16 mouse cellular contexts compared by ENCODE assay signal in the genomic region with DNA sequence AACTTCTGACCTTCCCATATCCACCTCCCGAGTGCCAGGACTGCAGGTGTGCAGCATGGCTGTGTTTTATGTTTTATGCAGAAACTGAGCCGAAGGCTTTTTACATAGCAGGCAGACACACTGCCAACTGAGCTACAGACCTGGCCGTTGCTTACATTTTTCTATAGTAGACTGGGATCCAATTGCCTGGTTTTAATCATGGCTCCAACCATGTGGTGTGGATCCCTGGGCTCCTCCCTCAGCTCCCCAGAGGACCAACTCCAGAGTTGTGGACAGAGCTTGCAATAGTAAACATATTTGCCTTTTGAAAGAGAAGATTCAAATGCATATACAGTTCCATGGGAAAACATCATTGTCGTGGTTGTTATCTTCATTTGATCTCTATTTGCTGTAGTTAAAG.
"Had no signal": no experiment of that assay in that cellular context is flagged by ENCODE, and none has a peak within 500 bp of the region (broad histone marks: within the 10 kb centered on the region; RNA-seq: fewer than 3 reads in every experiment).

No protein-coding gene starts in this region.

- H3K27me3 ChIP-seq: neural tube, embryonic 13.5 days; neural tube, embryonic 15.5 days; stomach, embryonic 15.5 days had no signal

- H3K27ac ChIP-seq: neural tube, embryonic 13.5 days; neural tube, embryonic 15.5 days; stomach, embryonic 15.5 days; stomach, postnatal 0 days had no signal

- H3K9ac ChIP-seq: neural tube, embryonic 13.5 days; neural tube, embryonic 15.5 days; stomach, embryonic 15.5 days had no signal

- H3K36me3 ChIP-seq: neural tube, embryonic 13.5 days; neural tube, embryonic 15.5 days; stomach, embryonic 15.5 days had no signal

- H3K4me2 ChIP-seq: neural tube, embryonic 13.5 days; neural tube, embryonic 15.5 days; stomach, embryonic 15.5 days had no signal

- DNase-seq: retina, postnatal 1 day; right cerebral cortex, adult 18-20 months; right cerebral cortex, postnatal 14 days; right cerebral cortex, postnatal 25 days; right cerebral cortex, postnatal 4 days; spleen, adult 18-20 months; thymus, adult 18-20 months; thymus, adult 2 months; thymus, postnatal 14 days; thymus, postnatal 25 days; thymus, postnatal 36 days; thymus, postnatal 4 days had no signal

- H3K4me3 ChIP-seq: neural tube, embryonic 13.5 days; neural tube, embryonic 15.5 days; stomach, embryonic 15.5 days had no signal

- H3K9me3 ChIP-seq: neural tube, embryonic 13.5 days; neural tube, embryonic 15.5 days; stomach, embryonic 15.5 days had no signal
